Mouse (Mus musculus) lung, adult 2 months (tissue): ENCODE results near the gene Rer1. TPM values are rescaled to one million over a fixed set of nuclear protein-coding genes. Genes with fewer than 3 reads are reported as not detected.

Experiments
- DNase-seq: peaks from one replicate; pipeline ENCODE4 v3.0.0; 2022
- H3K4me1 ChIP-seq: fragments of 200-500 bp; 2 replicates; pipeline ENCODE4 v1.6.1; 2011; ENCODE audit warnings: low read length; ENCODE audit not compliant: control insufficient read depth, insufficient read depth
- H3K4me3 ChIP-seq: fragments of 200-500 bp; replicated peaks from 2 replicates; pipeline ENCODE3; 2011; ENCODE audit warnings: low read depth, mild to moderate bottlenecking, control low read depth, low read length; ENCODE audit errors: extremely low read depth
- CTCF ChIP-seq: fragments of 200-500 bp; IDR thresholded peaks from 2 replicates; pipeline ENCODE4 v1.5.1; 2011; ENCODE audit warnings: mild to moderate bottlenecking, low read length, control low read depth; ENCODE audit not compliant: insufficient read depth
- POLR2A ChIP-seq: fragments of 200-500 bp; IDR thresholded peaks from 2 replicates; pipeline ENCODE4 v1.6.1; 2011; ENCODE audit warnings: low read depth, mild to moderate bottlenecking, control low read depth, low read length, borderline replicate concordance; ENCODE audit errors: extremely low read depth
- WGBS: fragments of 180-500 bp; shearing (Covaris S2); methylation state at CpG from one replicate; pipeline ENCODE4 v1.1.7; 2018; 5-methylcytosine and 5-hydroxymethylcytosine counted together
- polyA plus RNA-seq: library from polyadenylated mRNA; depleted of rRNA; stranded (reverse); fragments of >200 nt; gene quantifications from 2 replicates; pipeline ENCODE4 v1.2.3, GENCODE M21; 2012

Gene Rer1
- polyA plus RNA-seq, 1 experiment: 85.9 TPM

GRCm38 (mm10) chr4:155094565-155094964 lies 8.4 kb upstream of the Rer1 start:
- no peak for TF ChIP-seq POLR2A
- peak; percentile 61 for TF ChIP-seq CTCF
- no peak overlapping the region for H3K4me3 ChIP-seq
- peak; percentile 53 for DNase-seq
- 64% methylated on average over 3 of the region's 3 CpGs for WGBS
- no peaks in the 10 kb centered on the region for H3K4me1 ChIP-seq

- DNase-seq: no peak
- 80% methylated on average over 7 of the region's 7 CpGs for WGBS
- TF ChIP-seq CTCF: no peak
Observed at GRCm38 (mm10) chr4:155093431-155094149, 7.4 kb upstream of the Rer1 start.

DNA sequence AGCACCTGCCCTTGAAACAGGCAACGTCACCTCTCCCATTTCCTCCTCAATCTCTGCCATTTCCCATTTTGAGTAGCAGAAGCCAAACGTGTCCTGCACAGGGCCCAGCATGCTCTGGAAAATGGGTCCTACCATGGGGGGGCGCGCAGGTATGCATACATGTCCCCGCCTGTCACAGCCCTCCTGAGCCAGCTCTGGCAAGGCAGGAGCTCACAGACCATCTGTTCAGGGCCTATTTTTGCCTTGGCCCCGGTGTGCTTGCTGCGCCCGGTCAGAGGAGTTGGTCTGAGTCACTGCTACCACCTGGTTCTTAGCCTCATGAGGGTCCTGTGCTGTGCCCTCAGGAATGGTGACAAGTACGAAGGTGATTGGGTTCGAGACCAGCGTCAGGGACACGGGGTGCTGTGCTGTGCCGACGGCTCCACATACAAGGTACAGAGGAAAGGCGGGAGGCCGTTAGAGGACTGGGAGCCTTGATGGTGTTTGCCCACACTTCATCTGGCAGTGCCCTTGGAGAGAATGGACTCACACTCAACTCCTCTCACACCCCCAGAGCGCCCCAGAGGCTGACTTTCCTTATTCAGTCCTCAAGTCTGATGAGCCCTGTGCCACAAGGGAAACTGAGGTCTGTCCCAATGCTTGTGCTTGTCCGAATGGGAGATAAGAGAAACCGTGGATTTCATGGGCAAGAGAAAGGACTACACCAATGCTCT lies 6.7 kb upstream of the Rer1 start:
- WGBS: 89% methylated on average over 19 of the region's 19 CpGs
- no peak overlapping the region for H3K4me3 ChIP-seq
- no peaks in the 10 kb centered on the region for H3K4me1 ChIP-seq
- TF ChIP-seq CTCF (no peak), POLR2A (no peak)
- no peak for DNase-seq

More at GRCm38 (mm10) chr4:155093431-155094149, 7.4 kb upstream of the Rer1 start:
- Histone ChIP-seq H3K4me1 (no peaks in the 10 kb centered on the region), H3K4me3 (no peak overlapping the region)

GRCm38 (mm10) chr4:155090688-155091449 lies 4.7 kb upstream of the Rer1 start:
- Histone ChIP-seq H3K4me3 (no peak overlapping the region), H3K4me1 (peaks cover 3% of the 10 kb centered on the region; the same call in 1 of the 2 replicates)
- 87% methylated on average over 13 of the region's 13 CpGs for WGBS
- DNase-seq: no peak
- TF ChIP-seq CTCF: no peak
- no peak for TF ChIP-seq POLR2A

DNA sequence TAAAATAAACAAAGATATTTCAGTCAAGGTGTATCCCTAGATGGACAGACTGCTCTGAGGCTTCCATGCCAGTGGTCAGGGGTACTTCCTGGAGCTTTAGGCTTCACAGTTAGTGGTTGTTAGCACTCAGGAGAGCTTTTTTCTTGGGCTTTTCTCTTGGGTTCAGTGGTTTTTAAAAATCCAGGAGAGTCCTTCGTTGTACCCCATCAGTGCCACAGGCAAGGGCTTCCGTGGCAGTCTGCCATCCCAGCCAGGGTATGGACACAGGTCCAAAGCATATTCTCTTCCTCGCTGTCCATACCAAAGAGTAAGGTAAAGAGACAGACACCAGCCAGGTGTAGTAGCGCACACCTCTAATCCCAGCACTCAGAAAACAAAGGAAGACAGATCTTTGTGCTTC lies 4.0 kb upstream of the Rer1 start:
- no peak for DNase-seq
- H3K4me3 ChIP-seq: no peak overlapping the region
- WGBS: 94% methylated on average over 4 of the region's 4 CpGs
- TF ChIP-seq CTCF (no peak), POLR2A (no peak)
- peaks cover 4% of the 10 kb centered on the region; the same call in 1 of the 2 replicates for H3K4me1 ChIP-seq

- Histone ChIP-seq H3K4me3 (no peak overlapping the region), H3K4me1 (peaks cover 4% of the 10 kb centered on the region; the same call in 1 of the 2 replicates)
- TF ChIP-seq POLR2A (no peak), CTCF (no peak)
- 85% methylated on average over 5 of the region's 5 CpGs for WGBS
- no peak for DNase-seq
Observed at GRCm38 (mm10) chr4:155089241-155089640, 3.1 kb upstream of the Rer1 start.

DNA sequence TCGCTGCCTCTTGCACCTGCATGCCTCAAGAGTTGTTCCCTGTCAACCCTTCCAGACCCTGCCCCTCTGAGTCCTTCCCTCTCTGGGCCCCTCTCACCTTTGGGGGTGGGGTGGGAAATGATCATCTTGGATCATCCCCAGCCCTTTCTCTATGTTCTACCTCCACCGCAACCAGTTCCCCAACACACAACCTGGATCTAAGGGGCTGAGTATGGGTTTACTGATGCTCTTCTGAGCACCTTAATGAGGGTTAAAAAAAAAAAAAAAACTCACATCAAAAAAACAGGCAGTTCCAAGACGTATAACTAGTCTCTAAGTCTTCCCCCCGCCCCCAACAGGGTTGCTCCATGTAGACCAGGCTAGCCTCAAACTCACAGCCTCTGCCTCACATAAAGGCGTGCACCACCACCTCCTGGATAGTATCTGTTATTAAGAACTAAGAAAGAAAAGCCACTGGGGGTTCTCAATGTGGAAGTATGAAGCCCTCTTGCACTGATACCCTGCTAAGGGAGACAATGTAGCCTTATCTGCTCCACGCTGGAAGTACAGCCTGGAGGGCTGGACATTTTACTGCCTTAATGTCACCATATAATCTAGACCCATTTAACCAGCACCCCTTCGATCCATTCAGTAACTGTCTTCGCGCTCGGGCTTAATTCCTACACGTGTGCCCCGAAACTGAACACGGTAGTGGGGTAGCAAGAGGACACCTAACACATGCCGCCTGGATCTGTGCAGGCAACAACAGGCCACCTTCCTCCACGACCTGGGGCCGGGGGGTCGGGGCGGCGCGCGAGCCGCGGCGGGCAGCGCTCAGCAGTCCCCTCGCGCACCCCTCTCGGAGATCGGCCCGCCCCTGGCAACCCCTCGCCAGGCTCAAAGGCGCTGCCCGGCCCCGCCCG lies 725 bp downstream of the Rer1 start:
- peak overlapping the region; percentile 82 for H3K4me3 ChIP-seq
- peaks cover 4% of the 10 kb centered on the region; the same call in 1 of the 2 replicates for H3K4me1 ChIP-seq
- TF ChIP-seq CTCF (no peak), POLR2A (no peak)
- WGBS: 4% methylated on average over 35 of the region's 35 CpGs
- no peak for DNase-seq

DNA sequence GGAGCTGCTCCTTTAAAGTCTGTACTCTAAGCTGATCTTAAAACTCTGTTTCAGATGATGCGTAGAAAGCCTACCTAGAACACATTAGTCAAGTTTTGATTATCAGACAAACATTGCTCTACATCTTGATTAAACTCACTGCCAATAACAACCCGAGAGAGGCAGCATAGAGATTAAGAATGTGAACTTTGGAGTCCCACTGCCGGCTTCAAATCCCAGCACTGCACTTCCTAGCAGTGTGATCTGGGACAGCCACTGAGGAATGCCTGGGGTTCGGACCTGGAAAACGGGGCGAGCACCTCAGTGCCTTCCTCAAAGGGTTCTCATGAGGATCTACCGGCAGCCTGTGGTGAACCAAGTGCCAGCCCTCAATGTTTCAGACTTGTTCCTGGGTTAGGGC lies 1.8 kb downstream of the Rer1 start:
- no peak overlapping the region for H3K4me3 ChIP-seq
- 79% methylated on average over 7 of the region's 7 CpGs for WGBS

More for the DNA sequence above, 1.8 kb downstream of the Rer1 start:
- TF ChIP-seq POLR2A (no peak), CTCF (no peak)
- no peak for DNase-seq
- H3K4me1 ChIP-seq: peaks cover 4% of the 10 kb centered on the region; the same call in 1 of the 2 replicates
